Mouse (Mus musculus) testis, adult 2 months (tissue): Measurements from ENCODE around the gene Camta1.
A peak's percentile ranks its signal among the peaks of the same experiment; 100 is the strongest.

Source experiments
- CTCF ChIP-seq: fragments of 200-500 bp; IDR thresholded peaks from 2 replicates; pipeline ENCODE4 v1.5.1; 2012; ENCODE audit warnings: low read depth, mild to moderate bottlenecking, inconsistent platforms, low read length, moderate library complexity; ENCODE audit not compliant: control insufficient read depth, insufficient read depth, insufficient replicate concordance
- POLR2A ChIP-seq: fragments of 200-500 bp; IDR thresholded peaks from 2 replicates; pipeline ENCODE4 v1.6.1; 2012; ENCODE audit warnings: low read depth, mild to moderate bottlenecking, inconsistent platforms, low read length, moderate library complexity; ENCODE audit not compliant: control insufficient read depth

GRCm38 (mm10) chr4:151899707-151900384 is 38.2 kb upstream of the Camta1 start:
- TF ChIP-seq POLR2A (no peak), CTCF (peak; percentile 42; the same call in 1 of the 2 replicates)
